Mouse (Mus musculus) kidney, adult 2 months (tissue): ENCODE measurements around the gene Sema4a.

ENCODE experiments used
- CTCF ChIP-seq: fragments of 200-500 bp; conservative IDR thresholded peaks from 2 replicates; pipeline ENCODE4 v1.5.1; 2011; ENCODE audit warnings: low read depth, mild to moderate bottlenecking, control low read depth, low read length, moderate library complexity, mixed read lengths; ENCODE audit not compliant: insufficient read depth, insufficient read length
- POLR2A ChIP-seq: fragments of 200-500 bp; IDR thresholded peaks from one replicate; pipeline ENCODE4 v1.6.1; 2011; ENCODE audit warnings: low read depth, low read length, control low read depth

DNA sequence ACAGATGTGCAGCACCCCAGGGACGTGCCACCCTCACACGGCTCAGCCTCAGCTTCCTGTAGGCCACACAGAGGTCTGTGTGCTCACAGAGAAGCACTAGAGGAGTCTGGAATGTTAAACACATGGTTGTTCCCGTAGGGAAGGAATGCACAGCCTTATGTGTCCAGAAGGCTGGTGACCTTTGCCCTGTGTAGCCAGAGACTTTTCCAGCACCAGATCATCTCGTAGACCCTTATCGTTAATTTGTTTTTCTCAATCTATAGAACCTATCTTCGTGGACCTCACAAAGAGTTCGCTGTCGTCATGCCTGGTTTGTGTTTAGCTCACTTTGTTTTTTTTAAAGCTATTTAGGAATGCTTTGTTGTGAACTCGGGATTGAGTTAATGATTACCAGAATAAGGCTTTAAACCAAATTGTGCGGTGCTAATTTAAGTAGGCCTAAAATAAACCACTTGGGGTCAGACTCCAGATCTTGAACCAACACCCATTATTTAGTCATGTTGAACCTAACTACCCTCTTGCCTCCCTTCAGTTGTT lies 10.0 kb upstream of the Sema4a start:
- TF ChIP-seq CTCF, result no peak
- TF ChIP-seq POLR2A, result no peak
